Mouse (Mus musculus) olfactory bulb, adult 2 months (tissue): ENCODE measurements around the gene Ccdc8.
A peak's percentile ranks its signal among the peaks of the same experiment; 100 is the strongest.

Experiments
- CTCF ChIP-seq: fragments of 200-500 bp; IDR thresholded peaks from 2 replicates; pipeline ENCODE4 v1.5.1; 2012; ENCODE audit warnings: low read depth, mild to moderate bottlenecking, low read length, moderate library complexity; ENCODE audit not compliant: insufficient read depth
- POLR2A ChIP-seq: fragments of 200-500 bp; IDR thresholded peaks from 2 replicates; pipeline ENCODE4 v1.6.1; 2012; ENCODE audit warnings: mild to moderate bottlenecking, low read depth, low read length, moderate library complexity; ENCODE audit not compliant: insufficient read depth

DNA sequence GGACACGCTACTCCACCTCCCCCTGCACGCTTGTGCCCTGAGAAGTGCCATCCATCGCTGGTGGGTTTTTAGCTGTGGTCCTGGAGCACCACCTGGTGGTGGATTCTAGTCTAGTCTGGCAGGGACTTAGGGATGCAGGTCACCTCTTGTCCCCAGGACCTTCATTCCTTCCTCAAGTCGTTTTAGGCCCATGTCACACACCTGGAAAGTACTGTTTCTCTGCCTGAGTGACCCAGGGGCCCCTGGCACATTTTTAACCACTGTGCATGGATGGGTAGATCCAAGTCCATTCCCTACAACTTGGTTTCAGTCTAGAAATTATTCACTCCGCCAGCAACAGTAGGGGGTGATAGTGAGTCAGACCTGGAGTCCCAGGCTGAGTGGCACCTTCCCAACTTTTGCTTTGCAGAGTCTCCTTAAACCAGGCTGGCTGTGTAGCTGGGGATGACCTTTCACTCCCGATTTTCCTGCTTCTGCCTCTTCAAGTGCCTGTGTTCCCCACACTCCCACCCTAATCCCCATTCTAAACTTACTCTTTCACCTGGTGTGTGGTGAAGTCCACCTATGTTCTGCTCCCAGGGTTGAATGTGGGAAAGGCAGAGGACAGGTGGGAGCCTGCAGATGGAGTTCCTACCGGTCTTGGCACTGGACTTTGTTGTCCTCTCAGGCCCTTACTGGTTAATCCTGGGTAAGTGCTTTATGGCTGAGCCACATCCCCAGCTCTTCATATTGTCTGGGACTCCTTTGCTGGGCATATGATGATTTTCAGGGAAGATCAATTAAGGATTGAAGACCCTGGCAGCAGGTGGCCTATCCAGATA is 10.1 kb downstream of the Ccdc8 start:
- no peak for TF ChIP-seq POLR2A
- TF ChIP-seq CTCF, result peak; percentile 92
